Mouse (Mus musculus): ENCODE results near the gene Il12b. TPM values are rescaled to one million over a fixed set of nuclear protein-coding genes. Genes with fewer than 3 reads are reported as not detected.
A peak's percentile ranks its signal among the peaks of the same experiment; 100 is the strongest.

Il12b gene
- total RNA-seq (2021), result not detected
- long read RNA-seq, result 0 reads

DNA sequence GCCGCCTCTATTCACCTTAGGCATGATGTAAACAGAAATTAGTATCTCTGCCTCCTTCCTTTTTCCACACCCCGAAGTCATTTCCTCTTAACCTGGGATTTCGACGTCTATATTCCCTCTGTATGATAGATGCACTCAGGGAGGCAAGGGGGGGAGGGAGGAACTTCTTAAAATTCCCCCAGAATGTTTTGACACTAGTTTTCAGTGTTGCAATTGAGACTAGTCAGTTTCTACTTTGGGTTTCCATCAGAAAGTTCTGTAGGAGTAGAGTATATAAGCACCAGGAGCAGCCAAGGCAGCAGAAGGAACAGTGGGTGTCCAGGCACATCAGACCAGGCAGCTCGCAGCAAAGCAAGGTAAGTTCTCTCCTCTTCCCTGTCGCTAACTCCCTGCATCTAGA is at the start of gene Il12b:
Il12b (plus strand) TSS at position 301 of the 400 bp plus-strand sequence.
- DNase-seq (ENCODE audit: low spot score in 2 of 2), result no peak

DNA sequence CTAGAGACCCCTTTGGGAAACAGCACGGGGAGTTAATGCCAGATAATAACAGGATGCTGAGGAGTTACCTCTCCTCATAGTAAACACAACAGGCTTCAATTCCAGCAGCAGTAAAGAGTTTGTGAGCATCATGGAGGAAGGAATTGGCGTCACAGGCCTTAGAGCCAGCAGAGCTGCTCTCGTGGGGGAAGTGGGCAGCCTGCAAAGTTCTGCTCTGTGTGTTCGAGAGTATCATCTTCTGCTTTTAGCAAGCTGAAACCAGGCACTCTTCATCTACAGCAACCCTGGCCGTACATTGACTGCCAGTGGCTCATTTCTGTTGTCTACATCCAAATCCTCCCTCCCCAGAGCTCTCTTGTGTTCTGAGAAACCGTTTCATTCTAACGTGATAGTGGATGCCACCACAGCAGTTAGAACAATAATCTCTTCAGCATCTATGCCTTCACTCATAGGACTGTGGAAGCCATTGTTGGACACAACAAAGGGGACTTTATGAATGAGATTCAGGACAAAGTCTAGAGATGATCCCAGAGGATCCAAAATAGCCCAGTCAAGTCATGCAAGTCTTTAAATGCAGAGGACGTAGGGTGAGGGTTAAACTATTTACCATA is 44.9 kb upstream of the Il12b start:
- peak in 1 of 2 experiments; percentile 10 for DNase-seq (ENCODE audit: low spot score in 2 of 2)

DNA sequence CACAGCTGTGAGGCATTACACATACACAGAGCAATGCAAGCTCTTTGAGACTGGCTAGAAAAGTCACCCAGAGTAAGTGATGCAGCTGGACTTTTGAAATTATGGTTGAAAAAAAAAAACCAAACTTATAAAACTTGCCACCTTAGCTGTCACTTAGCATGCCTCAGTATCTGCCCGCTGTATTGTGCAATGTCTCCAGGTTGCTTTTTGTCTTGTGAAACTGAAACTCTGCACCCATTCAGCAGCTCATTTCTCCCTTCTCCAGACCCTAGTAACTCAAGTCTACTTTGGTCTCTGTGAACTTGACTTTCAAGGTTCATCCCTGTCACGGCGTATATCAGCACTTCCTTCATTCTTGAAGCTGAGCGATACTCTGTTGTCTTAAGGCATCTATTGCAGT is 43.7 kb upstream of the Il12b start:
- DNase-seq (ENCODE audit: low spot score in 2 of 2), result no peak

DNA sequence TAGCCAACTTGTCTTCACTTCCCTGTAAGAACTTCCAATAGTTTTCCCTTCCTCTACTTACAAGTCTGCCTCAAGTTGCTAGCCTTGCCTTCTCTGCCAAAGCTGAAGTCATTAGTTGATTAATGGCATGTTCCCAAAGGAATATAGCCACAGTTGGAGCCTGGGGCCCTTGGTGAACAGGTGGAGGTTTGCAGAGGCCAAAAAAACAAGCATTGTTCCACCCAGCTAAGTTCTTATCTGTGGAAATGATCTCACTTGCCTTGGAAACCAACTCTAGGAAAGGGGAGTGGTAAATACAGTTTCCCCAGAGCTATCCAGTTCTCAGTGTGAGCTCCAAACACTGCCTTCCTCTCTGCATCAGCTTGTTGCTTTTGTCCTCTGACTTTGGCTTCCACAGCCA is 35.3 kb upstream of the Il12b start:
- no peak for DNase-seq (ENCODE audit: low spot score in 2 of 2)

DNA sequence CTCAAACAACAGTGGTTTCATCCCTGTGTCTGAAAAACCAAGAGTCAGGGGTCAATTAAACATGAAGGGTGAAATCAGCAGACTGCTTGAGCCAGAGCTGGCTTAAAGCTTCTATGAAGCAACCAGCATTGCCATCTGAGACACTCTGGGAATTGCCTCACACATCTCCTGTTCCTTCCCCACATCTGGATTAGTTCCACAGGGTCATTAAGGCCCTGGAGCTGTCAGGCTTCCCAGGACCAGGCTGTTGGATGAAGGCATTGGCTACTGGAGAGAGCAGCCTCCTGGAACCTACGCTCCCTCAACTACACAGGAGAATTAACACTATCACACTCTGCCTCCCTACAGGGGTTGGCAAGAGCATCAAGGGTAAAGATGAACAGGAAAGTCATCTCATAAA is 32.2 kb upstream of the Il12b start:
- DNase-seq (ENCODE audit: low spot score in 2 of 2), result no peak

DNA sequence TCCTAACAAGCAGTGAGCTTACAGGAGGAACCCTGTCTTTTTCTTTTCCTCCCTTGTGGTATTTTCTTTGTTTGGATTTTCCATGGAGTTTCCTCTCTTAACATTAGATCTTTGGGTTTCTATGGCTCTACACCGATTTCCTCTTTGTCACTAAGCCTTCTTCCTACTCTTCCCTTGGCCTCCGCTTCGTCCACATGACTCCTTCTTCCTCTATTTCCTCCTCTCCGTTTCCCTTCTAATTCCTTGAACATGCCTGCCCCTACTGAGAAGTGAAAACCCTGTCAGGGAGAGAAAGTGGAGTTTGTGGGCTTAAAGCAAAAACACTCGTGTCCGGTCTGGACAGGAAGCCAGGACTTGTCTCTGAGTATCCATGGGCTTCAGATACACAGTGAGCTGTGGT is 27.0 kb upstream of the Il12b start:
- DNase-seq (ENCODE audit: low spot score in 2 of 2), result no peak

DNA sequence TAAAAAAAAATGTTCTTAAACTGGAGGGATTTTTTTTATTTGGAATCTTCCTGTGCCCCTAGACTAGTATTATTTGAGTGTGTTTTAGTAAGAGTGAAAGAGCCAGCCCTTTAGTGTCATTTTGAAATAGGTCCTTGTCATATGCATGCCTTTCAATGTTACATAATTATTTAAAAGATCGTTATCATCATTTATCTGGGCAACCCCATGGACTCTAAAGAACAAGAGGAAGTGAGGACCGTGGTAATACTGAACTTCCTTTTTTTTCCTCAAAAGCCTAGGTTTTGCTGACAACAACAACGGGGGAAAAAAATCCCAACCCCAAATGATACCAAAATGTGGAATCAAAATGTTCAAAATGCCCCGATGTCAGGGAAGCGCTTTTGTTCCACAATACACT is 22.0 kb upstream of the Il12b start:
- no peak for DNase-seq (ENCODE audit: low spot score in 2 of 2)

DNA sequence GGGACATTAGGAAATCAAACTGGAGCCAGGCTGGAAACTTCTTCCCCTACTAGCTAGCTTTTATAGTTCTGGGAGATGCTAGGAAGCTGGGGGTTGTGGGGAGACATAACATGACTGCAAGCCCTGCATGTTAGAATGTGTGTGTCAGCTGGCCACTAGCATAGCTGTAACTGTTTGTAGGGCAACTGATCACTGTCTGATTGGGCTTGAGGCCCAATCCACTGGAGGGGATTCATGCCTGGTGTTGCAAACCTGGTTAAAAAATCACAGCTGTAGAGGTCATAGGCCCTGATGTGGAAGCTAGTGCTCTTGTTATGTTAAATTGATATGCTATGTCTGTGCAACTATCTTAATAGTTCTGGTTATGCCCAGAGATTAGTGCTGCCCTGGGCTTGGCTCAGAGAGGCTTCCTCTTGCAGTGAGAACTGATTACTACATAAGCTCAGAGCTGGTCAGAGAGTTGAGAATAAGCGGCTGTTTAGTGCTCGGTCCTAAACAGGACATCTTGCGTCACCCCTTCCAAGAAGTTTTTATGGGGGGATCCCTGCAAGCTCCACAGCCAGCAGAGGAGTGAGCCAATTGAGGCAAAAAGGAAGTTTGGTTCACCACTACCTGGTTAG is 19.3 kb upstream of the Il12b start:
- no peak for DNase-seq (ENCODE audit: low spot score in 2 of 2)

DNA sequence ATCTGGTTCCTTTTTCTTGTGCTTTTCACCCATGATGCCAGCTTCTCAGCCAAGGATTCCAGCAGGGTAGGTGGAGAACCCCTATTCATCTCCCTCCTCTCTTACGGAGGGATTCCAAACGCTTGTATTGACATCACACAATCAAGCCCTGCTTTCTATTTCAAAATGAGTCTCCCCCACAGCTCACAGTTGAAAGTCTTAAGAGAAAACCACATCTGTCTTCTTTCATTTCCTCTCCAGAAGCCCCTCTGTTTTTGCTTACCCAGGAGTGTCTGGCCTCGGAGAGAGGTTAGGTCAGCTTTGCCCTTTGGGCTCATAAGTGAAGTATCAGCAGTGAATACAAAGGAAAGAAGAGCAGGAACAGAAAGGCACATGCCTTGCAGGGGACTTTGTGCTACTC is 17.7 kb upstream of the Il12b start:
- DNase-seq (ENCODE audit: low spot score in 2 of 2), result no peak

DNA sequence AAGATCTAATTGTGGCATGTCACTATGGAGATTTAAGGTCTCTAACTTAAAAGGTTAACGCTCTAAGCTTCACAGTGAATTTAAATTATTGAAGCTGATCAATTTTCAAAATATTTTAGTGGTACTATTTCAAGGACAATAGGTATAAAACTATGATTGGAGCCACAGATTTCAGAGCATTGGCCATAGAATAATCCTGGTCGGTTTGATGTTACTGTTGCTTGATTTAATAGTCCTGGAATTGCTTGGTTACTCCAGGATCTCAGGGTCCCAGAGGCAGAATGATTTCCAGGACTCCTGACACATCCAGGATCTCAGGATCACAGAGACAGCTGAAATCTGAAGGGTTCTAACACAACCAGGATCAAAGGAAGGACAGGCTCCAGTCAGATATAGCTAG is 12.8 kb upstream of the Il12b start:
- no peak for DNase-seq (ENCODE audit: low spot score in 2 of 2)

DNA sequence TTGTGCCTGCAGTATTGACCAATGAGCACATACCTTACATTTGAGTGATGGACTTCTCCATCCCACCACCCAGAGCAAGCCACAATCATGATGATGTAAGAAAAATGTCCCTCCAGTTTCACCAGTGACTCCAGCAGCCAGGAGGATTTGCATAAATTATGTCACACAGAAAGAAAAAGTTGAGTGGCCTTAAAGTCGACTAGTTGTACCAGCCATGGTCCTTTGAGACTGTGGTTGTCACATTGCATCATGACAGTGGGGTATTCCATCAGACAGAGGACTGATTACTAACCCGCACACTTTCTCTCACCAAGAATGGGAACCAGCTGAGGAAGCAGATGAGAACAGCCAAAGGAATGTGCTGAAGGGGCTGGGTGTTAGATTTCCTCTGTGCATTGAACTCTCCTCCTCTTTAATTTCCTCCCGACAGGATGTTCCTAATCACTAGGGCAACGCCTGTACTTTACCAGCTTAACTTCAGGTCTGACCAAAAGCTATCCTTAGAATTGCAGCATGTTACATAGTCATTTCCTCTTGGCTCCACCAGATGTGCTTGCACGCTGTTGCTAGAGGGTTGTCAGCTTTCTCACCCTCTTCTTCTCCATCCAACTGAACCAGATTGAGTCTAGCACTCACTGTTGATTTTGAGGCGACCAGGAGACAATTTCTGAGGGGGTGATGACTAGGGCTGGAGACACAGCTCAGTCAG is 9.7 kb upstream of the Il12b start:
- no peak for DNase-seq (ENCODE audit: low spot score in 2 of 2)

DNA sequence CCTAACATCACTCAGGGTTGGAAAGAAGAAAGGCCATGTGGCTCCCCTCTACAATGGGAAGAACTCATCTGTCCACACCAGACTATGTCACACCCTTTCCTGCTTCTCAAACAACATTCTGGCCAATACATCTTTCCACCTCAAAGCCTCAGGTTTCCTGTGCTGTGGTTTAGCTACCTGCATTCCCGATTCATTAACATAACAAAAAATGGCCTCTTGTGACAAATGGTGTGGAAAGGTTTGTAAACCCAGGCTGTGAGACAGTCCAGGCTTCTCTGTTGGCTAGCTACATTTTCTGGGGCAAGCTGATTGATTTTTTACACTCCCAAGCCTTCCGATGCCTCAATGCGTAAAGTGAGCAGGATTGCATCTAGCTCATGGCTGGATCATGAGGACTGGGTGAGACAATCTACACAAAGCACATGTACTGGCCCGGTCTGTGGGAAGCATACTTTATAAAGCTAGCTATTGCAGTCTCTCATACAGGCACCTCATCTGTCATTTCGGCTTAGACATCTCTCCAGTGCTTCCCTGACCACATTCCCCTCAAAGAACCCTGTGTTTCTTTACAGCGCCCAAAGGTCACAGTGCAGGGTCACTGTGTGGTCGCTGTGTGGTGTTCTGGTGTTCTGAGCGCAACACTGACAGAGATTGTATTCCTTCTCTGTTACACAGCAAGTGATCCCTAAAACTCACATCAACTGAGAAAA is 6.6 kb upstream of the Il12b start:
- DNase-seq (ENCODE audit: low spot score in 2 of 2), result no peak

DNA sequence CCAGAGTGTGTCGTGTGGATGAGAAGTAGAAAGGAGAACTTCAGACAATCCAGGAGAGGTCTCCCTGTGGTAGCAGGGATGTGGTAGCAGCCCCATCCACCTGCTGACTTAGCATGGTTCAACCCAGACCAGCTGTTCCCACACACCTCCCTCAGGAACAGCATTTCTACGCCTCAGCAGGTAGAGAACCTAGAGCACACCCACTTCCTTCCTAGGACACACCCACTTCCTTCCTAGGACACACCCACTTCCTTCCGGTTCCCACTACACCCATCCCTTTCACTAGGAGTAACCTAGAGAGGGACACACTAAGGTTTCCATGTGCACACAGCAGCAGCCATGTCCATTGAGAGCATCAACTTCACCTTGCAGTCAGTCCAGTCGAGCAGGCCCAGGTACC is 4.5 kb upstream of the Il12b start:
- DNase-seq (ENCODE audit: low spot score in 2 of 2), result no peak

DNA sequence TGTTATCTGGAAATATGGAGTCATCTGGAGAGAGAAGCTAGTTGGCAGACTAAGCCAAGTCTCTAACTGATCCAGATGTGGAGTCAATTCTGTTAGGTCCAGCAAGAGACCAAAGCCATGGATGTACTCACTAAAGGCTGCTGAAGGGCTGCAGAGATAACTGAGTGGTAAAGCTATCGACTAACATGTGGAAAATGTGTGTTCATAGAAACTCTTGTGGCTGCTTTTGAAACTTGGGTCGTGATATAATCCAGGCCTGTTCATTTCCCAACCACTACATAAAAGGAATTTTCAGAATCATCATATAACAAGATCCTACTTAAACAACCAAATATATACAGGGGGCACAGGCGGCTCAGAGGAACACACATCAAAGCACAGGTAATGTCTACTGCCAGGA is 2.3 kb upstream of the Il12b start:
- no peak for DNase-seq (ENCODE audit: low spot score in 2 of 2)

DNA sequence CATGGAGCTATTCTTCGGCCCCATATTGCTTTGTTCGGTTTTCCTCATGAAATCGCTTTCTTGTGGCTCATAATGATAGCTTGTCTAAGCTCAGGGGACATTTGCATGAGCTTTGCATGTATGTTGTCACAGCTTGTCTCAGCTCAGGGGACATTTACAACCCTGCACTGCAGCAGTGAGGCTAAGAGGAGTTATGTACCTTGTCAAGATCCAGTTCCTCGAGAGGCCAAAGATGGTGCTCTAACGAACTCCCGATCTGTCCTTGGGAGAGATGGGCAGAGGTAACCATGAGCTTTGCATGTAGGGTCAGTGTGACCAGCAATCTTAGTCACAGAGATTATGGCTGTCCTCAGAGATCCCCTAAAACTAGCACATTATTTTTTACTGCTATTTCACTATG is 1.5 kb upstream of the Il12b start:
- no peak for DNase-seq (ENCODE audit: low spot score in 2 of 2)

DNA sequence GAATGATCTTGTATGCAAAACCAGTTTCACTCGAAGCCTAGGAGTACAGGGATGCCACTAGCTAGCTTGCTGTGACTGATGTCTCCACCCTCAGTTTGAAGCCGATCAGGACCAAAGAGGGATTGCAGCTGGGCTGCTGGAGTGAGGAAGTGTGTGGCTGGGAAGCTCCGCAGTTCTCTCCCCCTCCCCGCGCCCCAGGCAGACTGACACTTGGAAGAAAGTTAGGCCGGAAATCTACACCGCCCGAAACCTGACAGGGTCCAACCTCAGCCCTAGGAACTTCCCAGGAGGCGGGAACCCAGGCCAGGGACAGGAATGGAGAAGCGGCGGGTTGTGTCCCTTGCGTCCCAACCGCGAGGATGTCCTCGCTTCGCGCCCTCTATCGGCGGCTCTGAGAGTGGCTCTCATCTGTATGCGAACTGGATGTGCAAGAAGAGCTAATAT is 1.1 kb upstream of the Il12b start:
- DNase-seq (ENCODE audit: low spot score in 2 of 2), result peak; percentile 15 to 70

DNA sequence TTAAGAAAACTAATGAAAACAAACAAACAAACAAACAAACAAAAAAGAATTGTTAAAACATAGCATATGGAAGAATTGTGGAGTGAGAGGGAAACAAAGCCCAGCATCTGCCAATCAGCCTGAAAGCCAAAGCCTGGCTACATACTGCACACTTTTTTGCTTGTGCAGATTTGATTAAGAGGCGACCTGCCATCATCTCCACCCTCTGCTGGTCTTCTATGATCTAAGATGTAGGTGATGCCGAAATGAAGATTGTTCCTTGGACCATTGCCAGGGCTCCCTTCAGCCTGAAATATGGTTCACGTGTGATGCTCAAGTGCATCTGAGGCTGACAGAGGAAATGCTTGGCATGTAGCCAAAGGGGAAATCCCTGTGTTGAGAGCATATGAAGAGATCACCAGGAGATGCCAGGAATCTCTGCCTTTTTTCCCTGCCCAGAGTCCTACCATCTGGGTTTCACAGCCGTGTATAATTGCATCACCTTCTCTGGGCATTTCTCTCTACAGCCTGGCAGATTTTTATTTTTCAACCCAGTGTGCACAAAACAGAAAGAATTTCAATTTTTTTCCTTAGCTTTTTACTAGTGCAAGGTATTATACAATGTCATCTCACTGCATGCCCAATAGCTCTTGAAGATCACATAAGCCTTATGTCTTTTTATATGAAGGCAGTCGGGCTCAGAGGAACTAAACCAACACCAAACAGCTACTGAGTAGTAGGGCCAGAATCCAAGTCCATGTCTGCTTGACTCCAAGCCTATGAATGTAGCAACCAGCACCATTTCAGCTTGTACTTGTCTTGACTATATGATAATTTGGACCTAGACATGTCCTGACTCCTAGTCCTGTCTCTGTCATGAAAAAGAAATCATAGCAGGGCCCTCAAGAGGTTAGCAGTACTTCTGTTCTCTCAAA is 2.0 kb downstream of the Il12b start:
- peak in 1 of 2 experiments; percentile 45 for DNase-seq (ENCODE audit: low spot score in 2 of 2)

DNA sequence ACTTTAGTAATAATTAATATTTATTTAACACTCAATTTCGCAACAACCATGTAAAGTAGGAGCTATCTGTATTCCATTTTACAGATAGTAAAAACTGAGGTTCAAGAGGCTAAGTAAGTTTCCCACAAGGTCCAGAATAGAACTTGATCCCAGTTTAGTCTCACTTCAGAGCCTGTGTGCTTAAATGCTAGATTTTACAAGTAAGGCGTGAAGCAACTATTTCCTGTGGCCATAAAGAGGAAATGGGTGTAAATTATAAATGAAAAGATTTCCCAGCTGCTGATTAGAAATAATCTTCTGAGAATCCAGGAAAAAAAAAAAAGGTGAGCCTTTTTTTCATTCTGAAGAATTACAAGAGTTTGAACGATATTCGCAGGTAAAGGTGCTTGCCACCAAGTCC is 5.2 kb downstream of the Il12b start:
- no peak for DNase-seq (ENCODE audit: low spot score in 2 of 2)

DNA sequence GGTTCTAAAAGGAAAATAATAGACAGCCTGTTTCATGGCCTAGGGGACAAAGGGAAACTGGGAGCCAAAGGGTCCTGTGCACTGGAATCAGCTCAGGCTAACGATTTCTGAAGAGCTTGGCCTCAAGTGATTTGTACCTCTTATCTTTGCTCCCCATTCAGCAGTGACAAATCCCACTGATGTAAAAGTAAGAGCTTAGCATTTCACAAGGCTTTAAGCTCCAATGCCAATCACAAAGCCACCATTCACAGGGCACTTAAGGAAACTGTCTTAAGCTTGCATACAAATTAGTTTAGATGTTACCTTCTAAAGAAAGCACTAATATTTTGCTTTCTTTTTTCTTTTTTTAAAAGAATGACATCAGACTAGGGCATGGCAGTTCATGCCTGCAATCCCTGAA is 6.1 kb downstream of the Il12b start:
- DNase-seq (ENCODE audit: low spot score in 2 of 2), result no peak

DNA sequence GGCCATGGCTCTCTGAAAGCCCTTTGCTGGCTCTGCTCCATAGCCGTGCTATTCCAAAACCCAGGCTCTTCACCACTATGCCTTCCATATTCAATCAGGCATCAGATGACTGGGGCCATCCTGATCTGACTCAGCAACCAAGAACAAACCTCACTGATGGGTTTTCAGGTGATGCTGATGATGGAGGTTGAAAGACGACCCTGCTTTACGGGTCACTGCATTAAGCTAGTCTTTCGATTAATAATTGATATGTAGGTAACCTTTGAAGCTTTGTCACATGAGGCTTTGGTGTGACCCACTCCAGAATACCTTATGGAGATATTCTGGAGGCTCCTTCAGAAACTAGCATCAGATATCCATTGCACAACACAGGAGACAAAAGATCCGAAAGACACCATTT is 6.6 kb downstream of the Il12b start:
- DNase-seq (ENCODE audit: low spot score in 2 of 2), result no peak

DNA sequence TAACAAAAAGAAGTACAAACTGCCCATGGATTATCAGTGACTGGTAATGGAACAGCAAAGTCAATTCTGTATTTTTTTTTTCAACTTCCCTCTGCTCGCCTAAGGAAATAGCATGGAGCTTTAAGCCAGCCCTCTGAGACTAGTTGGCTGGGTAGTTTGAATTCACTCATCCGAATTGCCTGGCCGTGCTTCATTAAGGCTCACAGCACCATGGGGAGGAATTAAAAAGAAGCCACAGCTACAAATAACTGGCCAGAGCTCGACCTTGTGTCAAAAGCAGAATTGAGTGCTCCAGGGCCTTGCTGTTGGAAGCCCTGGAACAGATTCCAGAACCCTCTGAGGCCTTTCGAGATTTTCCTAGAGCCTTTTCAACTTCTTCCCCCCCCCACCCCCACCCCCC is 8.8 kb downstream of the Il12b start:
- DNase-seq (ENCODE audit: low spot score in 2 of 2), result peak in 1 of 2 experiments; percentile 3
